Mouse (Mus musculus) midbrain, embryonic 13.5 days (tissue): ENCODE measurements around the gene Galnt18. TPM values are rescaled to one million over a fixed set of nuclear protein-coding genes. Genes with fewer than 3 reads are reported as not detected.
A peak's percentile ranks its signal among the peaks of the same experiment; 100 is the strongest.

ENCODE experiments used
- ATAC-seq: fragments of 200-750 bp; cut with Nextera tagmentation; 2 replicates; pipeline ENCODE4 v1.8.0; 2017; ENCODE audit warnings: mild to moderate bottlenecking, moderate TSS enrichment, moderate library complexity
- H3K27ac ChIP-seq: fragments of 300-500 bp; sonication (generic); 2 replicates; pipeline ENCODE4 v1.5.1; 2015; ENCODE audit warnings: inconsistent platforms, mild to moderate bottlenecking, moderate library complexity
- H3K27me3 ChIP-seq: fragments of 300-500 bp; sonication (generic); 2 replicates; pipeline ENCODE4 v1.6.1; 2015; ENCODE audit warnings: mild to moderate bottlenecking, inconsistent platforms
- H3K36me3 ChIP-seq: fragments of 300-500 bp; sonication (generic); 2 replicates; pipeline ENCODE4 v1.6.1; 2015; ENCODE audit warnings: mild to moderate bottlenecking, inconsistent platforms
- H3K4me1 ChIP-seq: fragments of 300-500 bp; sonication (generic); replicated peaks from 2 replicates; pipeline ENCODE4 v1.6.1; 2015; ENCODE audit warnings: inconsistent platforms
- H3K4me2 ChIP-seq: fragments of 300-500 bp; sonication (generic); replicated peaks from 2 replicates; pipeline ENCODE4 v1.6.1; 2015; ENCODE audit warnings: moderate library complexity, mild to moderate bottlenecking, inconsistent platforms
- H3K4me3 ChIP-seq: fragments of 300-500 bp; sonication (generic); replicated peaks from 2 replicates; pipeline ENCODE4 v1.5.1; 2015; ENCODE audit warnings: mild to moderate bottlenecking, inconsistent platforms
- H3K9ac ChIP-seq: fragments of 300-500 bp; sonication (generic); replicated peaks from 2 replicates; pipeline ENCODE4 v1.6.1; 2015; ENCODE audit warnings: mild to moderate bottlenecking, inconsistent platforms
- H3K9me3 ChIP-seq: fragments of 300-500 bp; sonication (generic); 2 replicates; pipeline ENCODE4 v1.6.1; 2016; ENCODE audit warnings: mild to moderate bottlenecking, inconsistent platforms
- WGBS: fragments of 180-500 bp; shearing (Covaris S2); methylation state at CpG from one replicate; pipeline ENCODE4 v1.1.7; 2015; 5-methylcytosine and 5-hydroxymethylcytosine counted together
- polyA plus RNA-seq: library from polyadenylated mRNA; unstranded; fragments of >200 nt; fragmentation: Nextera tagmentation; extraction: Ambion mirVana; gene quantifications from 2 replicates; pipeline ENCODE4 v1.2.1, GENCODE M21; 2015

Galnt18 gene
- polyA plus RNA-seq, 1 experiment from 2014 or later = 11.0 TPM

DNA sequence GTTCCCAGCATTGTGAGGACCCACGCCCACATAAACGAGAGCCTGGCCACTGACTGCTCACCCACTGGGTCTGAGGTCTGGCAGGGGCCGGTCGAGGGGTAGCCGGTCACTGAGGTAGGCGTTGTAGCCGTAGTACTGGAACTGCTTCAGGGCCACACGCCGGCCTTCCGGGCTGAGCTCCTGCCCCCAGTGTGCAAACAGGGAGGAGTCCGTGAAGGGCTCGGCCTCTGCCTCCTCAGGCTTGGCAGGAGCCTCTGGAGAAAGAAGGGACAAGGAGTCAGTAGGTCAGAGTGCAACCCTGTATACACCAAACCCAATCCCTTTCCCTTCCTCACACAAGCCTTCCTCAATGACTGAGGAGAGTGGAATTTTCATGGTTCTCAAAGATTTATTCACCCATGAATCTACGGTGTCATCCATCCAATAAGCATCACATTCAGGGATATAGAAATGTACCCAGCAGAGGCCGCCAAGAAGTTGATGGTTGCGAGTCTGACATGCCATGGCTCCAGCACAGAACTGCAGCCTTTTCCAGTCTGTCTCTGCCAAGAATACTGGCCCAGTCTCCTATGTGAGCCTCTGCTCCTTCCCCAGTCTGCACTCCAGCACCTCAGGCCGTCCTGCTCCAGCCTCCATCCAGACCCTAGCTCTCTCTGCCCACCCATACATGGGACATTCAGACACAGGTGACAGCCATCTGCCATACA lies 163.4 kb downstream of the Galnt18 start:
- ATAC-seq = no peak
- H3K9ac ChIP-seq = no peak overlapping the region
- WGBS = 67% methylated on average over 16 of the region's 16 CpGs

DNA sequence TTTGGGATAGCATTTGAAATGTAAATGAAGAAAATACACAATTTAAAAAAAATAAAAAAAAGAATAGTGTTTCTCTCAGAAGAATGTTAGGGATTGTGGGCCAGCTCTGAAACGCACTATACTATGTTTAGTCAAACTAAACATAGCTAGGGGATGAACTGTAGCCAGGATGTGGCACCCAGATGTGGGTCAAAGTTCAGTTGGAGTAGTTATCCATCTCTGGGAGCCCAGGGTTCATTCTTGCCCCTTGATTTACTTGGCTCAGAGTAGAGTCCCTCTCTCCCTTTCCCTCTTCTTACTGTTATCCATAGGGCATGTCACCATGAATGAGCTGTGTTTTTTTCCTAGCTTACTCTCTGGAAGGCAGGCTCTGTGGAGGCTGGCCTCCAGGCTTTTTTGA lies 165.3 kb downstream of the Galnt18 start:
- no peak for ATAC-seq
- Histone ChIP-seq H3K36me3 (no peaks in the 10 kb centered on the region), H3K4me3 (no peak overlapping the region), H3K9me3 (no peaks in the 10 kb centered on the region), H3K9ac (no peak overlapping the region), H3K27ac (no peak overlapping the region), H3K4me2 (no peak overlapping the region), H3K27me3 (no peaks in the 10 kb centered on the region), H3K4me1 (no peaks in the 10 kb centered on the region)
- 85% methylated on average over 1 of the region's 1 CpGs for WGBS

More for the DNA sequence above, 163.4 kb downstream of the Galnt18 start:
- no peaks in the 10 kb centered on the region for H3K4me1 ChIP-seq
- H3K27ac ChIP-seq = no peak overlapping the region
- no peaks in the 10 kb centered on the region for H3K36me3 ChIP-seq
- H3K4me2 ChIP-seq = no peak overlapping the region
- H3K27me3 ChIP-seq = no peaks in the 10 kb centered on the region
- no peaks in the 10 kb centered on the region for H3K9me3 ChIP-seq
- no peak overlapping the region for H3K4me3 ChIP-seq

DNA sequence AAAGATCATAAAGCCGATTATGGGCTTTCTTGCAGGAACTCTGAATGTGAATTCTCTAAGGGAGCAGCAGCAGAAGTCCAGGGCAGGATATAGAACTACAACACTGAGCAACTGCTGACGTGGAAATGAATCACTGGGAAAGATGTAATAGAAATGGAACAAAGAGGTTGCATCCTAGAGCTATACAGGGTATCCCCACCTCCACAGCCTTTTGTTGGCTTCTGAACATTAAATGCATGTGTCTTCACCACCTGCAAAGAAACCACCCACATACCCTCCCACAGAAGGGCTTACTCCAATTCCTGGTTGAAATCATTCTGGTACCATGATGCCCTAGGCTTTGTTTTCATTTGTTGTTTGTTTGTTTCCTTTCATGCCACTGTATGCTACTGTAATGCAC lies 172.3 kb downstream of the Galnt18 start:
- no peaks in the 10 kb centered on the region for H3K27me3 ChIP-seq
- no peak overlapping the region for H3K4me2 ChIP-seq
- WGBS = 88% methylated on average over 2 of the region's 2 CpGs
- H3K4me3 ChIP-seq = no peak overlapping the region
- no peaks in the 10 kb centered on the region for H3K4me1 ChIP-seq
- no peak overlapping the region for H3K9ac ChIP-seq
- H3K9me3 ChIP-seq = no peaks in the 10 kb centered on the region
- no peak overlapping the region for H3K27ac ChIP-seq
- no peak for ATAC-seq
- no peaks in the 10 kb centered on the region for H3K36me3 ChIP-seq

- Histone ChIP-seq H3K4me1 (peaks cover under 1% of the 10 kb centered on the region; the same call in 1 of the 2 replicates), H3K27ac (no peak overlapping the region), H3K27me3 (no peaks in the 10 kb centered on the region), H3K4me2 (no peak overlapping the region), H3K36me3 (no peaks in the 10 kb centered on the region), H3K9me3 (no peaks in the 10 kb centered on the region), H3K9ac (no peak overlapping the region), H3K4me3 (no peak overlapping the region)
- WGBS = 91% methylated on average over 3 of the region's 3 CpGs
- no peak for ATAC-seq
Observed at GRCm38 (mm10) chr7:111606091-111606490, 173.7 kb downstream of the Galnt18 start.

- Histone ChIP-seq H3K36me3 (no peaks in the 10 kb centered on the region), H3K9me3 (no peaks in the 10 kb centered on the region)
Observed at GRCm38 (mm10) chr7:111605663-111606062, 174.1 kb downstream of the Galnt18 start.

GRCm38 (mm10) chr7:111604578-111605208 lies 175.1 kb downstream of the Galnt18 start:
- peaks cover 8% of the 10 kb centered on the region for H3K4me1 ChIP-seq
- no peak overlapping the region for H3K4me2 ChIP-seq
- no peaks in the 10 kb centered on the region for H3K27me3 ChIP-seq
- WGBS = 89% methylated on average over 2 of the region's 2 CpGs
- no peaks in the 10 kb centered on the region for H3K36me3 ChIP-seq
- no peak overlapping the region for H3K4me3 ChIP-seq
- H3K9me3 ChIP-seq = no peaks in the 10 kb centered on the region
- no peak for ATAC-seq
- no peak overlapping the region for H3K27ac ChIP-seq
- no peak overlapping the region for H3K9ac ChIP-seq

More at GRCm38 (mm10) chr7:111605663-111606062, 174.1 kb downstream of the Galnt18 start:
- no peak for ATAC-seq
- no peaks in the 10 kb centered on the region for H3K27me3 ChIP-seq
- no peak overlapping the region for H3K27ac ChIP-seq
- H3K4me1 ChIP-seq = peaks cover 5% of the 10 kb centered on the region
- no peak overlapping the region for H3K4me2 ChIP-seq
- no peak overlapping the region for H3K9ac ChIP-seq
- H3K4me3 ChIP-seq = no peak overlapping the region

DNA sequence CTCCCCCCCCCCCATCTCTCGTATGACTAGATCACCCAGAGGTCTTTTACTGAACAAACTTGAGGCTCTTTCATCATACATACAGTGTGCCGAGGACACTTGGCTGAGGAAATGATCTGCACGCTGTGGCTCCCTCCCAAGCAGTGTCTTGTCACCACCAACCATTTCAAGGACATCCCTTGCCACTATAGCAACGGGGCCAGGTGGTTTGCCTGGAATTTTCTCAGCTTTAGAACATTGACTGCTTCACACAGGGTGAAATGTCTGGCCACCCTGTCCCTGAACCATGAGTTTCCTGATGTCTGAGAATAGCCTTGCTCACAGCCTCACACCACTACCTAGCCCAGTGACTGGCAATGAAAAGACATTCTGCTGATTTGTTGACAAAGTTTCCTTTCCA lies 176.6 kb downstream of the Galnt18 start:
- Histone ChIP-seq H3K27ac (no peak overlapping the region), H3K4me2 (no peak overlapping the region), H3K4me3 (no peak overlapping the region), H3K36me3 (no peaks in the 10 kb centered on the region), H3K4me1 (peaks cover 8% of the 10 kb centered on the region), H3K27me3 (no peaks in the 10 kb centered on the region), H3K9ac (no peak overlapping the region), H3K9me3 (no peaks in the 10 kb centered on the region)
- no peak for ATAC-seq
- 77% methylated on average over 4 of the region's 4 CpGs for WGBS

- no peak for ATAC-seq
- Histone ChIP-seq H3K27ac (no peak overlapping the region), H3K4me1 (peaks cover 8% of the 10 kb centered on the region), H3K9me3 (no peaks in the 10 kb centered on the region), H3K4me2 (no peak overlapping the region), H3K4me3 (no peak overlapping the region), H3K9ac (no peak overlapping the region), H3K36me3 (no peaks in the 10 kb centered on the region), H3K27me3 (no peaks in the 10 kb centered on the region)
- 91% methylated on average over 4 of the region's 4 CpGs for WGBS
Observed at GRCm38 (mm10) chr7:111601339-111602067, 178.3 kb downstream of the Galnt18 start.

DNA sequence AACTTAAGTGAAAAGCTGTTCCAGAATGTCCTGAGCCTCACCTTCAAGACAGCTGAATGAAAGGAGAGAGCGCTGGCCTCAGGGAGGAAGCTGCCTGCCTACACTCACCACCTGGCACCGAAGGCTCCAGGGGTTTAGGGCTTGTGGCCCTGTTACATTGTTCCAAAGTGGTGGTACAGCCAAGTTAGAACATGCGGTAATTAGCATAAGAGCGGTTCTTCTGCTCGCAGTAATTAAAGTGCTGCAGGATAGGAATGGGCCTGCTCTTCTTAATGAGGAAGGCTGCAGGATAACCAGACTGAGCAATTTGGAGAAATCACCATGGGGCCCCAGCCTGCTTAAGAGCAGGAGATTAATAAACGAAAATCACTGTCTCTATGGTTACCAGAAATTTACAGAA lies 179.0 kb downstream of the Galnt18 start:
- H3K4me3 ChIP-seq = no peak overlapping the region
- 52% methylated on average over 6 of the region's 6 CpGs for WGBS
- H3K9me3 ChIP-seq = no peaks in the 10 kb centered on the region
- H3K27me3 ChIP-seq = no peaks in the 10 kb centered on the region
- peak overlapping the region; percentile 12; the same call in 1 of the 2 replicates for H3K27ac ChIP-seq
- H3K4me2 ChIP-seq = no peak overlapping the region
- H3K4me1 ChIP-seq = peaks cover 8% of the 10 kb centered on the region
- H3K36me3 ChIP-seq = no peaks in the 10 kb centered on the region
- no peak overlapping the region for H3K9ac ChIP-seq
- ATAC-seq = peak; percentile 40; the same call in 1 of the 2 replicates

GRCm38 (mm10) chr7:111593680-111594079 lies 186.1 kb downstream of the Galnt18 start:
- Histone ChIP-seq H3K27ac (no peak overlapping the region), H3K4me1 (peaks cover 8% of the 10 kb centered on the region; the same call in 1 of the 2 replicates), H3K9ac (no peak overlapping the region), H3K4me3 (no peak overlapping the region), H3K27me3 (no peaks in the 10 kb centered on the region), H3K36me3 (no peaks in the 10 kb centered on the region), H3K9me3 (no peaks in the 10 kb centered on the region), H3K4me2 (no peak overlapping the region)
- ATAC-seq = peak; percentile 43; the same call in 1 of the 2 replicates
- 89% methylated on average over 6 of the region's 6 CpGs for WGBS

- no peak overlapping the region for H3K4me3 ChIP-seq
- ATAC-seq = no peak
- no peak overlapping the region for H3K27ac ChIP-seq
- 84% methylated on average over 5 of the region's 5 CpGs for WGBS
- no peak overlapping the region for H3K9ac ChIP-seq
- H3K4me2 ChIP-seq = no peak overlapping the region
- peaks cover 7% of the 10 kb centered on the region; the same call in 1 of the 2 replicates for H3K4me1 ChIP-seq
- H3K27me3 ChIP-seq = no peaks in the 10 kb centered on the region
- H3K36me3 ChIP-seq = no peaks in the 10 kb centered on the region
- H3K9me3 ChIP-seq = no peaks in the 10 kb centered on the region
Observed at GRCm38 (mm10) chr7:111589506-111590125, 190.2 kb downstream of the Galnt18 start.

DNA sequence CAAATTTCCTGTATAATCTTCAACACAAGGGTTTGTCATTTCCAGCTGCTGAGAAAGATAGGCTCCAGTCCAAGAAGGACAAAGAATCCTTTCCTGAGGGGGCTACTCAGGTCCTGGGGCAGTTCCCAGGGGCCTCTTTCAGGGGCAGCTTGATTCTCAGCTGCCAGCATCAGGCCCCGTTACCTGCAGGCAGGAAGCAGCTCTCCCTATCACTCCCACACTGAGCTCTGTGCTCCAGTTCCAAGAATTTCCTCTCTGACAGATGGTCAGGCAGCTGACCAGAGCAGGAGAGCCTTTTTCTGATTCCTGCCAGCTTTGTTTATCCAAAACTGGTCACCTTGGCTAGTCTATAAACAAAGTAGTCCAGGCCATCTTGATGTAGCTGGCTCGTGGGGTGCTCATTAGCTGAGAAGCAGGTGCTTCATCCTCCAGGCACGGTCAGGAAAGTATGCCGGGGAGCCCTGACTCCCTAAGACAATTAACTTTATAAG lies 191.4 kb downstream of the Galnt18 start:
- no peaks in the 10 kb centered on the region for H3K4me1 ChIP-seq
- 75% methylated on average over 4 of the region's 4 CpGs for WGBS
- no peak for ATAC-seq
- no peak overlapping the region for H3K4me3 ChIP-seq
- H3K4me2 ChIP-seq = no peak overlapping the region
- no peaks in the 10 kb centered on the region for H3K27me3 ChIP-seq
- H3K9ac ChIP-seq = no peak overlapping the region
- H3K9me3 ChIP-seq = no peaks in the 10 kb centered on the region
- H3K36me3 ChIP-seq = no peaks in the 10 kb centered on the region
- no peak overlapping the region for H3K27ac ChIP-seq
